Mouse (Mus musculus): ENCODE measurements at regions not wholly inside any gene's neighbourhood (a gene's known extent, or its start where the extent isn't known, plus 50 kb on each side); places are given as distances from the start of the nearest gene placed in this dataset.

GRCm38 (mm10) chr13:85639376-85640229 is 350.7 kb upstream of the Rasa1 start:
- Histone ChIP-seq H3K27me3 (no peaks in the 10 kb centered on the region), H3K4me3 (no peak overlapping the region), H3K4me2 (replicated peaks) (no peak overlapping the region), H3K36me3 (no peaks in the 10 kb centered on the region), H3K9me3 (no peaks in the 10 kb centered on the region), H3K4me1 (no peaks in the 10 kb centered on the region), H3K27ac (replicated peaks) (no peak overlapping the region), H3K9ac (replicated peaks) (no peak overlapping the region)
- 29% methylated on average over 8 of the region's 8 CpGs for WGBS
- ATAC-seq (ENCODE audit: low FRiP score, low read depth) = peak; percentile 72; the same call in 1 of the 2 replicates

- no peak for ATAC-seq (ENCODE audit: low FRiP score, low read depth)
- no peak overlapping the region for H3K27ac ChIP-seq (replicated peaks)
- no peak overlapping the region for H3K4me3 ChIP-seq
- no peak overlapping the region for H3K9ac ChIP-seq (replicated peaks)
- no peaks in the 10 kb centered on the region; the same call in 1 of the 2 replicates for H3K9me3 ChIP-seq
- H3K4me1 ChIP-seq = no peaks in the 10 kb centered on the region
- WGBS = 91% methylated on average over 4 of the region's 4 CpGs
- no peaks in the 10 kb centered on the region for H3K36me3 ChIP-seq
- H3K4me2 ChIP-seq (replicated peaks) = no peak overlapping the region
- H3K27me3 ChIP-seq = no peaks in the 10 kb centered on the region
These were observed 340.7 kb upstream of the Rasa1 start for GRCm38 (mm10) chr13:85629506-85630175.

All from midbrain, embryonic 12.5 days (tissue).